ENCODE assay signal across 8 mouse cellular contexts in the genomic region with DNA sequence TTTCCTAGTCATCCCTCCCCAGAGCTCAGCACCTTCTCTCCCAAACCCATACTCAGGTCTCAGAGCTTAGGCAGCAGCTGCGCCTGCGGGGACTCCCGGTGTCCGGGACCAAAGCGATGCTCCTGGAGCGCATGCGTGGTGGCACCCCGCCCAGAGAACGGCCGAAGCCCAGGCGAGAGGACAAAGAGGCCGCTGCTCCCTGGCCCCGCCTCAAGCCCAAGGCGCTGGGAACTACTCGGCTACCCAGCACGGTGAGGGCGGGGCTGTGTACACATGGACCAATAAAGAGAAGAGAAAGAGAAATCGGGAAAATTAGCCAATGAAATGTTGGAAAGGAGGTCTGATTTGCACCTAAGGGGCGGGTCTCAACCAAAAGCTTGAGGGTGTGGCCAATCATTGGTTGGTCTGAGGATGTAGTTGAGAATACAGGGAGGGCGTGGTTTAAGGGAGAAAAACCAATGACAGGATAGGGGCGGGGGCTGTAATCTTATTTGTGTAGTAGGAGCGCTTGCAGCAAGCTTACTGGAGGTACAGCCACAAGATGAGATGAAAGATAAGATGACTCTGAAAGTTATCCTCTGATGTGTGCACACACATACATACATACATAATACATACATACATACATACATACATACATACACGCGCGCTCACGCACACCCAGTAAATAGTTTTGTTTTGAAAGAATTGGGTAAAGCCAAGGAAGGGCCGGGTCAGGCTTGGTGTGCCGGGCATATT. TPM values are rescaled to one million over a fixed set of nuclear protein-coding genes. Genes with fewer than 3 reads are reported as not detected.
DNase-seq lines count a peak whose midpoint lies in the region; ATAC-seq lines count a peak whose summit lies in the region.

No protein-coding gene starts in this region.

- H3K9me3 ChIP-seq in forebrain, embryonic 11.5 days (ENCODE audit: control insufficient read depth, low read length), result no peaks in the 10 kb centered on the region
- H3K9me3 ChIP-seq in heart, embryonic 15.5 days (replicated peaks), result no peaks in the 10 kb centered on the region
- H3K9me3 ChIP-seq in liver, embryonic 12.5 days (replicated peaks), result no peaks in the 10 kb centered on the region

- H3K27ac ChIP-seq in forebrain, embryonic 11.5 days (ENCODE audit: low read depth, low read length), result peak overlapping the region; percentile 82
- H3K27ac ChIP-seq in heart, embryonic 15.5 days, result peak overlapping the region; percentile 74
- peak overlapping the region; percentile 61; the same call in 1 of the 2 replicates for H3K27ac ChIP-seq in liver, embryonic 12.5 days

- peaks cover 13% of the 10 kb centered on the region for H3K4me1 ChIP-seq in forebrain, embryonic 11.5 days (replicated peaks; ENCODE audit: control insufficient read depth, insufficient read depth, low read length)
- H3K4me1 ChIP-seq in heart, embryonic 15.5 days (replicated peaks), result peaks cover 60% of the 10 kb centered on the region
- H3K4me1 ChIP-seq in liver, embryonic 12.5 days, result peaks cover 22% of the 10 kb centered on the region

- H3K36me3 ChIP-seq in forebrain, embryonic 11.5 days (ENCODE audit: control insufficient read depth, insufficient read depth, low read length), result no peaks in the 10 kb centered on the region
- no peaks in the 10 kb centered on the region for H3K36me3 ChIP-seq in heart, embryonic 15.5 days
- no peaks in the 10 kb centered on the region for H3K36me3 ChIP-seq in liver, embryonic 12.5 days
- no peaks in the 10 kb centered on the region for H3K36me3 ChIP-seq in splenic B cell, adult 2 months (ENCODE audit: control insufficient read depth, insufficient read depth, low read length, poor library complexity, severe bottlenecking)

- peak; percentile 94 for ATAC-seq in forebrain, embryonic 11.5 days (replicated peaks; ENCODE audit: low FRiP score)
- ATAC-seq in heart, embryonic 15.5 days (replicated peaks; ENCODE audit: insufficient number of reproducible peaks, insufficient read depth, low FRiP score, low read depth), result peak; percentile 80
- ATAC-seq in liver, embryonic 12.5 days, result peak; percentile 85

- DNase-seq in CD8-positive naive resting alpha-beta T cell, adult 2 months (ENCODE audit: low read depth in 2 of 2, low spot score in 2 of 2), result peak; percentile 48 to 66
- DNase-seq in c-Kit-positive CD71-negative TER-119-negative erythroid progenitor cells, embryonic 14.5 days (ENCODE audit: low read depth), result peak; percentile 91
- peak; percentile 99 for DNase-seq in forebrain, embryonic 11.5 days (ENCODE audit: low spot score)
- DNase-seq in kidney, postnatal 14 days, result peak; percentile 95
- DNase-seq in naive thymus-derived CD4-positive, alpha-beta T cell, adult 2 months (ENCODE audit: low read depth), result peak; percentile 93
- peak; percentile 84 for DNase-seq in splenic B cell, adult 2 months (ENCODE audit: low read depth, low spot score)

- peak overlapping the region; percentile 90 for H3K4me2 ChIP-seq in forebrain, embryonic 11.5 days (ENCODE audit: low read depth, low read length, severe bottlenecking)
- peak overlapping the region; percentile 68 for H3K4me2 ChIP-seq in heart, embryonic 15.5 days
- H3K4me2 ChIP-seq in liver, embryonic 12.5 days, result peak overlapping the region; percentile 69

- peak overlapping the region; percentile 44 for H3K4me3 ChIP-seq in forebrain, embryonic 11.5 days (ENCODE audit: low read depth, low read length)
- H3K4me3 ChIP-seq in heart, embryonic 15.5 days, result peak overlapping the region; percentile 46
- H3K4me3 ChIP-seq in liver, embryonic 12.5 days, result peak overlapping the region; percentile 39

- peak overlapping the region; percentile 86 for H3K9ac ChIP-seq in forebrain, embryonic 11.5 days (ENCODE audit: low read length)
- H3K9ac ChIP-seq in heart, embryonic 15.5 days, result peak overlapping the region; percentile 54
- H3K9ac ChIP-seq in liver, embryonic 12.5 days, result peak overlapping the region; percentile 52

- 1% methylated on average over 28 of the region's 28 CpGs for WGBS in forebrain, embryonic 11.5 days
- 8% methylated on average over 28 of the region's 28 CpGs for WGBS in heart, embryonic 15.5 days
- 4% methylated on average over 28 of the region's 28 CpGs for WGBS in liver, embryonic 12.5 days (ENCODE audit: insufficient replicate concordance)

- no peaks in the 10 kb centered on the region for H3K27me3 ChIP-seq in forebrain, embryonic 11.5 days (ENCODE audit: control insufficient read depth, insufficient read depth, low read length)
- H3K27me3 ChIP-seq in heart, embryonic 15.5 days, result no peaks in the 10 kb centered on the region
- H3K27me3 ChIP-seq in liver, embryonic 12.5 days (replicated peaks), result peaks cover 41% of the 10 kb centered on the region
- no peaks in the 10 kb centered on the region for H3K27me3 ChIP-seq in splenic B cell, adult 2 months (ENCODE audit: control insufficient read depth, insufficient read depth, low read length, poor library complexity, severe bottlenecking)

RNA-seq across cellular contexts. Expression of a gene that starts 3.8 kb away (rescaled TPM):
- 1.7 and 3.3 TPM in 2 replicates for polyA plus RNA-seq in forebrain, embryonic 11.5 days (2014; fragmentation: Nextera tagmentation; extraction: Ambion mirVana)
- polyA plus RNA-seq in heart, embryonic 15.5 days (2015; fragmentation: Nextera tagmentation; extraction: Ambion mirVana), result 7.3 and 7.4 TPM in 2 replicates
- polyA plus RNA-seq in liver, embryonic 12.5 days (2016; fragmentation: Nextera tagmentation; extraction: Ambion mirVana), result 0.69 and 0.81 TPM in 2 replicates

RNA-seq across cellular contexts. Expression of a gene that starts 16.3 kb away (rescaled TPM):
- 6.5 and 7.3 TPM in 2 replicates for polyA plus RNA-seq in forebrain, embryonic 11.5 days (2014; fragmentation: Nextera tagmentation; extraction: Ambion mirVana)
- polyA plus RNA-seq in heart, embryonic 15.5 days (2015; fragmentation: Nextera tagmentation; extraction: Ambion mirVana), result 19.6 and 23.4 TPM in 2 replicates
- polyA plus RNA-seq in liver, embryonic 12.5 days (2016; fragmentation: Nextera tagmentation; extraction: Ambion mirVana), result 10.5 and 11.8 TPM in 2 replicates

RNA-seq across cellular contexts. Expression of a gene that starts 22.0 kb away (rescaled TPM):
- not detected in 2 replicates for polyA plus RNA-seq in forebrain, embryonic 11.5 days (2014; fragmentation: Nextera tagmentation; extraction: Ambion mirVana)
- polyA plus RNA-seq in heart, embryonic 15.5 days (2015; fragmentation: Nextera tagmentation; extraction: Ambion mirVana), result 0.33 and 0.35 TPM in 2 replicates
- polyA plus RNA-seq in liver, embryonic 12.5 days (2016; fragmentation: Nextera tagmentation; extraction: Ambion mirVana), result 0.20 and 0.23 TPM in 2 replicates

RNA-seq across cellular contexts. Expression of a gene that starts 22.6 kb away (rescaled TPM):
- polyA plus RNA-seq in forebrain, embryonic 11.5 days (2014; fragmentation: Nextera tagmentation; extraction: Ambion mirVana), result 0.15 TPM in 1 of 2 replicates, not detected in the other
- 1.5 and 1.6 TPM in 2 replicates for polyA plus RNA-seq in heart, embryonic 15.5 days (2015; fragmentation: Nextera tagmentation; extraction: Ambion mirVana)
- polyA plus RNA-seq in liver, embryonic 12.5 days (2016; fragmentation: Nextera tagmentation; extraction: Ambion mirVana), result 0.05 TPM in 1 of 2 replicates, not detected in the other

RNA-seq across cellular contexts. Expression of a gene that starts 26.5 kb away (rescaled TPM):
- polyA plus RNA-seq in forebrain, embryonic 11.5 days (2014; fragmentation: Nextera tagmentation; extraction: Ambion mirVana), result not detected in 2 replicates
- 0.15 and 0.66 TPM in 2 replicates for polyA plus RNA-seq in heart, embryonic 15.5 days (2015; fragmentation: Nextera tagmentation; extraction: Ambion mirVana)
- 0.15 TPM in 1 of 2 replicates, not detected in the other for polyA plus RNA-seq in liver, embryonic 12.5 days (2016; fragmentation: Nextera tagmentation; extraction: Ambion mirVana)

Comparison
In these comparisons a context has a peak if more than half of its experiments do, and no peak if none do; other contexts are left out.
1. Peak in every context shown above with its lines: DNase-seq, ATAC-seq, H3K4me3 ChIP-seq and H3K27ac ChIP-seq.